Mouse (Mus musculus) heart, embryonic 15.5 days (tissue): ENCODE measurements around the gene Fxyd4. TPM values are rescaled to one million over a fixed set of nuclear protein-coding genes. Genes with fewer than 3 reads are reported as not detected.

ENCODE experiments used
- ATAC-seq: fragments of 200-750 bp; cut with Nextera tagmentation; replicated peaks from 2 replicates; pipeline ENCODE4 v1.8.0; 2017; ENCODE audit warnings: low read depth, moderate TSS enrichment; ENCODE audit not compliant: insufficient number of reproducible peaks, insufficient read depth, low FRiP score
- H3K27ac ChIP-seq: fragments of 300-500 bp; sonication (generic); 2 replicates; pipeline ENCODE4 v1.5.1; 2015; ENCODE audit warnings: mild to moderate bottlenecking, inconsistent platforms
- H3K27me3 ChIP-seq: fragments of 300-500 bp; sonication (generic); 2 replicates; pipeline ENCODE4 v1.6.1; 2015; ENCODE audit warnings: inconsistent platforms
- H3K36me3 ChIP-seq: fragments of 300-500 bp; sonication (generic); 2 replicates; pipeline ENCODE4 v1.6.1; 2015; ENCODE audit warnings: mild to moderate bottlenecking, inconsistent platforms
- H3K4me1 ChIP-seq: fragments of 300-500 bp; sonication (generic); replicated peaks from 2 replicates; pipeline ENCODE4 v1.6.1; 2015; ENCODE audit warnings: inconsistent platforms
- H3K4me2 ChIP-seq: fragments of 300-500 bp; sonication (generic); 2 replicates; pipeline ENCODE4 v1.6.1; 2015; ENCODE audit warnings: inconsistent platforms, mild to moderate bottlenecking, moderate library complexity
- H3K4me3 ChIP-seq: fragments of 300-500 bp; sonication (generic); 2 replicates; pipeline ENCODE4 v1.5.1; 2015; ENCODE audit warnings: mild to moderate bottlenecking, inconsistent platforms
- H3K9ac ChIP-seq: fragments of 300-500 bp; sonication (generic); 2 replicates; pipeline ENCODE4 v1.6.1; 2015; ENCODE audit warnings: mild to moderate bottlenecking, inconsistent platforms
- H3K9me3 ChIP-seq: fragments of 300-500 bp; sonication (generic); replicated peaks from 2 replicates; pipeline ENCODE4 v1.6.1; 2016; ENCODE audit warnings: inconsistent platforms
- WGBS: fragments of 180-500 bp; shearing (Covaris S2); methylation state at CpG from one replicate; pipeline ENCODE4 v1.1.7; 2015; ENCODE audit warnings: mixed read lengths; 5-methylcytosine and 5-hydroxymethylcytosine counted together
- polyA plus RNA-seq: library from polyadenylated mRNA; unstranded; fragments of >200 nt; fragmentation: Nextera tagmentation; extraction: Ambion mirVana; gene quantifications from 2 replicates; pipeline ENCODE4 v1.2.1, GENCODE M21; 2015

The Fxyd4 gene
- polyA plus RNA-seq, 1 experiment from 2014 or later, result 1.7 TPM

GRCm38 (mm10) chr6:117934301-117934700, 3.2 kb downstream of the Fxyd4 start:
- Histone ChIP-seq H3K4me2 (no peak overlapping the region), H3K27me3 (no peaks in the 10 kb centered on the region), H3K4me1 (peaks cover 13% of the 10 kb centered on the region), H3K27ac (no peak overlapping the region), H3K9ac (no peak overlapping the region), H3K36me3 (peaks cover under 1% of the 10 kb centered on the region; the same call in 1 of the 2 replicates), H3K9me3 (no peaks in the 10 kb centered on the region), H3K4me3 (no peak overlapping the region)
- WGBS, result 81% methylated on average over 6 of the region's 6 CpGs
- ATAC-seq, result no peak

GRCm38 (mm10) chr6:117932325-117933051, 5.0 kb downstream of the Fxyd4 start:
- H3K36me3 ChIP-seq, result peaks cover 6% of the 10 kb centered on the region; the same call in 1 of the 2 replicates
- H3K27me3 ChIP-seq, result no peaks in the 10 kb centered on the region
- no peaks in the 10 kb centered on the region for H3K9me3 ChIP-seq
- H3K9ac ChIP-seq, result no peak overlapping the region
- ATAC-seq, result peak; percentile 65; the same call in 1 of the 2 replicates
- 38% methylated on average over 11 of the region's 11 CpGs for WGBS
- H3K4me3 ChIP-seq, result no peak overlapping the region
- no peak overlapping the region for H3K4me2 ChIP-seq
- H3K4me1 ChIP-seq, result peaks cover 23% of the 10 kb centered on the region
- H3K27ac ChIP-seq, result peak overlapping the region; percentile 35

GRCm38 (mm10) chr6:117929945-117930655, 7.4 kb downstream of the Fxyd4 start:
- no peak overlapping the region for H3K9ac ChIP-seq
- no peak for ATAC-seq

GRCm38 (mm10) chr6:117928746-117929145, 8.7 kb downstream of the Fxyd4 start:
- H3K27ac ChIP-seq, result peak overlapping the region; percentile 55
- no peaks in the 10 kb centered on the region for H3K9me3 ChIP-seq
- H3K4me1 ChIP-seq, result peaks cover 21% of the 10 kb centered on the region
- no peak for ATAC-seq
- no peaks in the 10 kb centered on the region for H3K27me3 ChIP-seq
- WGBS, result 58% methylated on average over 5 of the region's 5 CpGs
- no peak overlapping the region for H3K4me3 ChIP-seq
- H3K36me3 ChIP-seq, result peaks cover 22% of the 10 kb centered on the region
- H3K4me2 ChIP-seq, result no peak overlapping the region
- H3K9ac ChIP-seq, result no peak overlapping the region

More at GRCm38 (mm10) chr6:117929945-117930655, 7.4 kb downstream of the Fxyd4 start:
- H3K27me3 ChIP-seq, result no peaks in the 10 kb centered on the region
- H3K4me1 ChIP-seq, result peaks cover 21% of the 10 kb centered on the region
- H3K9me3 ChIP-seq, result no peaks in the 10 kb centered on the region
- H3K36me3 ChIP-seq, result peaks cover 22% of the 10 kb centered on the region
- H3K27ac ChIP-seq, result no peak overlapping the region
- H3K4me3 ChIP-seq, result no peak overlapping the region
- H3K4me2 ChIP-seq, result no peak overlapping the region
- WGBS, result 98% methylated on average over 3 of the region's 3 CpGs

- no peak overlapping the region for H3K4me2 ChIP-seq
- H3K27me3 ChIP-seq, result no peaks in the 10 kb centered on the region
- H3K36me3 ChIP-seq, result peaks cover 24% of the 10 kb centered on the region
- no peak overlapping the region for H3K4me3 ChIP-seq
- no peak for ATAC-seq
- WGBS, result 89% methylated on average over 7 of the region's 7 CpGs
- H3K9me3 ChIP-seq, result no peaks in the 10 kb centered on the region
- H3K27ac ChIP-seq, result peak overlapping the region; percentile 55; the same call in 1 of the 2 replicates
- H3K9ac ChIP-seq, result no peak overlapping the region
- peaks cover 19% of the 10 kb centered on the region for H3K4me1 ChIP-seq
These were observed 9.5 kb downstream of the Fxyd4 start for GRCm38 (mm10) chr6:117927955-117928354.

GRCm38 (mm10) chr6:117926871-117927491, 10.5 kb downstream of the Fxyd4 start:
- no peak overlapping the region for H3K4me3 ChIP-seq
- no peaks in the 10 kb centered on the region for H3K27me3 ChIP-seq
- no peaks in the 10 kb centered on the region for H3K9me3 ChIP-seq
- 73% methylated on average over 4 of the region's 4 CpGs for WGBS
- no peak for ATAC-seq
- H3K36me3 ChIP-seq, result peaks cover 26% of the 10 kb centered on the region
- peaks cover 9% of the 10 kb centered on the region for H3K4me1 ChIP-seq
- H3K4me2 ChIP-seq, result no peak overlapping the region
- no peak overlapping the region for H3K27ac ChIP-seq
- H3K9ac ChIP-seq, result no peak overlapping the region

- peaks cover 25% of the 10 kb centered on the region for H3K36me3 ChIP-seq
These were observed 15.5 kb downstream of the Fxyd4 start for GRCm38 (mm10) chr6:117922041-117922440.

GRCm38 (mm10) chr6:117920659-117921640, 16.5 kb downstream of the Fxyd4 start:
- no peak for ATAC-seq
- Histone ChIP-seq H3K4me1 (peaks cover 24% of the 10 kb centered on the region), H3K4me3 (no peak overlapping the region), H3K4me2 (no peak overlapping the region), H3K27me3 (no peaks in the 10 kb centered on the region), H3K36me3 (peaks cover 15% of the 10 kb centered on the region), H3K9ac (no peak overlapping the region), H3K9me3 (no peaks in the 10 kb centered on the region), H3K27ac (no peak overlapping the region)
- 45% methylated on average over 3 of the region's 3 CpGs for WGBS

More at GRCm38 (mm10) chr6:117922041-117922440, 15.5 kb downstream of the Fxyd4 start:
- Histone ChIP-seq H3K27me3 (no peaks in the 10 kb centered on the region), H3K4me2 (no peak overlapping the region), H3K9ac (no peak overlapping the region), H3K9me3 (no peaks in the 10 kb centered on the region), H3K4me1 (peaks cover 19% of the 10 kb centered on the region), H3K27ac (no peak overlapping the region), H3K4me3 (no peak overlapping the region)
- no peak for ATAC-seq
- 91% methylated on average over 3 of the region's 3 CpGs for WGBS

GRCm38 (mm10) chr6:117918043-117918442, 19.4 kb downstream of the Fxyd4 start:
- no peak for ATAC-seq

GRCm38 (mm10) chr6:117917576-117917975, 19.9 kb downstream of the Fxyd4 start:
- peak; percentile 63 for ATAC-seq

More at GRCm38 (mm10) chr6:117918043-117918442, 19.4 kb downstream of the Fxyd4 start:
- H3K9ac ChIP-seq, result peak overlapping the region; percentile 74
- WGBS, result 18% methylated on average over 5 of the region's 5 CpGs
- peaks cover 7% of the 10 kb centered on the region for H3K36me3 ChIP-seq
- H3K9me3 ChIP-seq, result no peaks in the 10 kb centered on the region
- H3K4me1 ChIP-seq, result peaks cover 32% of the 10 kb centered on the region
- H3K27me3 ChIP-seq, result no peaks in the 10 kb centered on the region
- H3K4me3 ChIP-seq, result peak overlapping the region; percentile 78
- peak overlapping the region; percentile 98 for H3K27ac ChIP-seq
- peak overlapping the region; percentile 78 for H3K4me2 ChIP-seq

More at GRCm38 (mm10) chr6:117917576-117917975, 19.9 kb downstream of the Fxyd4 start:
- Histone ChIP-seq H3K4me3 (peak overlapping the region; percentile 78), H3K27me3 (no peaks in the 10 kb centered on the region), H3K9ac (peak overlapping the region; percentile 74), H3K4me2 (peak overlapping the region; percentile 78), H3K27ac (peak overlapping the region; percentile 98), H3K36me3 (peaks cover 7% of the 10 kb centered on the region), H3K4me1 (peaks cover 32% of the 10 kb centered on the region), H3K9me3 (no peaks in the 10 kb centered on the region)
- WGBS, result under 1% methylated on average over 21 of the region's 21 CpGs
